Mouse (Mus musculus) olfactory bulb, adult 2 months (tissue): ENCODE data around the gene Gm10842.

Source experiments
- CTCF ChIP-seq: fragments of 200-500 bp; IDR thresholded peaks from 2 replicates; pipeline ENCODE4 v1.5.1; 2012; ENCODE audit warnings: low read depth, mild to moderate bottlenecking, low read length, moderate library complexity; ENCODE audit not compliant: insufficient read depth
- POLR2A ChIP-seq: fragments of 200-500 bp; IDR thresholded peaks from 2 replicates; pipeline ENCODE4 v1.6.1; 2012; ENCODE audit warnings: mild to moderate bottlenecking, low read depth, low read length, moderate library complexity; ENCODE audit not compliant: insufficient read depth

GRCm38 (mm10) chr11:105144508-105145210 lies 2.0 kb upstream of the Gm10842 start:
- TF ChIP-seq CTCF, result no peak
- no peak for TF ChIP-seq POLR2A
